Mouse (Mus musculus): ENCODE results near the gene Dnah8. TPM values are rescaled to one million over a fixed set of nuclear protein-coding genes. Genes with fewer than 3 reads are reported as not detected.
A peak's percentile ranks its signal among the peaks of the same experiment; 100 is the strongest.

The Dnah8 gene
- polyA plus RNA-seq, 1 experiment from 2014 or later: 2.1 TPM

GRCm38 (mm10) chr17:30808866-30809660 lies 184.9 kb downstream of the Dnah8 start:
- Histone ChIP-seq H3K27ac (replicated peaks; ENCODE audit: low read depth, low read length) (peak overlapping the region; percentile 62), H3K9me3 (ENCODE audit: control insufficient read depth, low read length) (no peaks in the 10 kb centered on the region), H3K27me3 (ENCODE audit: control insufficient read depth, insufficient read depth, low read length) (no peaks in the 10 kb centered on the region), H3K36me3 (ENCODE audit: control insufficient read depth, insufficient read depth, low read length) (no peaks in the 10 kb centered on the region), H3K4me2 (ENCODE audit: low read length) (peak overlapping the region; percentile 15; the same call in 1 of the 2 replicates), H3K4me1 (ENCODE audit: control insufficient read depth, insufficient read depth, low read length) (peaks cover 38% of the 10 kb centered on the region), H3K9ac (replicated peaks; ENCODE audit: low read length) (no peak overlapping the region), H3K4me3 (replicated peaks; ENCODE audit: low read depth, low read length) (no peak overlapping the region)
- WGBS: 50% methylated on average over 15 of the region's 15 CpGs
- peak; percentile 78 for DNase-seq
- ATAC-seq (ENCODE audit: low FRiP score, low TSS enrichment): peak; percentile 58; the same call in 1 of the 2 replicates

- no peaks in the 10 kb centered on the region for H3K36me3 ChIP-seq (ENCODE audit: control insufficient read depth, insufficient read depth, low read length)
- H3K9ac ChIP-seq (replicated peaks; ENCODE audit: low read length): no peak overlapping the region
- H3K27ac ChIP-seq (replicated peaks; ENCODE audit: low read depth, low read length): peak overlapping the region; percentile 62
- H3K27me3 ChIP-seq (ENCODE audit: control insufficient read depth, insufficient read depth, low read length): no peaks in the 10 kb centered on the region
- DNase-seq: no peak
- ATAC-seq (ENCODE audit: low FRiP score, low TSS enrichment): no peak
- H3K4me1 ChIP-seq (ENCODE audit: control insufficient read depth, insufficient read depth, low read length): peaks cover 29% of the 10 kb centered on the region
- H3K9me3 ChIP-seq (ENCODE audit: control insufficient read depth, low read length): no peaks in the 10 kb centered on the region
- WGBS: 57% methylated on average over 16 of the region's 16 CpGs
- no peak overlapping the region for H3K4me2 ChIP-seq (ENCODE audit: low read length)
- H3K4me3 ChIP-seq (replicated peaks; ENCODE audit: low read depth, low read length): no peak overlapping the region
Observed at GRCm38 (mm10) chr17:30809926-30810660, 185.9 kb downstream of the Dnah8 start.

GRCm38 (mm10) chr17:30818543-30818942 lies 194.4 kb downstream of the Dnah8 start:
- no peaks in the 10 kb centered on the region for H3K36me3 ChIP-seq (ENCODE audit: control insufficient read depth, insufficient read depth, low read length)
- WGBS: 94% methylated on average over 5 of the region's 5 CpGs
- no peak for DNase-seq
- H3K27ac ChIP-seq (replicated peaks; ENCODE audit: low read depth, low read length): no peak overlapping the region
- H3K4me2 ChIP-seq (ENCODE audit: low read length): no peak overlapping the region
- no peaks in the 10 kb centered on the region for H3K9me3 ChIP-seq (ENCODE audit: control insufficient read depth, low read length)
- H3K4me3 ChIP-seq (replicated peaks; ENCODE audit: low read depth, low read length): no peak overlapping the region
- no peaks in the 10 kb centered on the region for H3K27me3 ChIP-seq (ENCODE audit: control insufficient read depth, insufficient read depth, low read length)
- ATAC-seq (ENCODE audit: low FRiP score, low TSS enrichment): no peak
- H3K9ac ChIP-seq (replicated peaks; ENCODE audit: low read length): no peak overlapping the region
- H3K4me1 ChIP-seq (ENCODE audit: control insufficient read depth, insufficient read depth, low read length): no peaks in the 10 kb centered on the region

- no peak overlapping the region for H3K4me2 ChIP-seq (ENCODE audit: low read length)
- no peak overlapping the region for H3K27ac ChIP-seq (replicated peaks; ENCODE audit: low read depth, low read length)
- no peak overlapping the region for H3K4me3 ChIP-seq (replicated peaks; ENCODE audit: low read depth, low read length)
- no peak overlapping the region for H3K9ac ChIP-seq (replicated peaks; ENCODE audit: low read length)
- ATAC-seq (ENCODE audit: low FRiP score, low TSS enrichment) (no peak), DNase-seq (no peak)
- H3K4me1 ChIP-seq (ENCODE audit: control insufficient read depth, insufficient read depth, low read length): no peaks in the 10 kb centered on the region
- no peaks in the 10 kb centered on the region for H3K36me3 ChIP-seq (ENCODE audit: control insufficient read depth, insufficient read depth, low read length)
- no peaks in the 10 kb centered on the region for H3K9me3 ChIP-seq (ENCODE audit: control insufficient read depth, low read length)
- no peaks in the 10 kb centered on the region for H3K27me3 ChIP-seq (ENCODE audit: control insufficient read depth, insufficient read depth, low read length)
- 95% methylated on average over 8 of the region's 8 CpGs for WGBS
Observed at GRCm38 (mm10) chr17:30819134-30819533, 195.0 kb downstream of the Dnah8 start.

- no peaks in the 10 kb centered on the region for H3K36me3 ChIP-seq (ENCODE audit: control insufficient read depth, insufficient read depth, low read length)
- H3K4me1 ChIP-seq (ENCODE audit: control insufficient read depth, insufficient read depth, low read length): no peaks in the 10 kb centered on the region; the same call in 1 of the 2 replicates
- 85% methylated on average over 6 of the region's 6 CpGs for WGBS
Observed at GRCm38 (mm10) chr17:30821115-30821514, 197.0 kb downstream of the Dnah8 start.

GRCm38 (mm10) chr17:30824473-30824872 lies 200.3 kb downstream of the Dnah8 start:
- H3K9ac ChIP-seq (replicated peaks; ENCODE audit: low read length): no peak overlapping the region
- no peak for ATAC-seq (ENCODE audit: low FRiP score, low TSS enrichment)
- H3K27ac ChIP-seq (replicated peaks; ENCODE audit: low read depth, low read length): no peak overlapping the region
- no peak overlapping the region for H3K4me3 ChIP-seq (replicated peaks; ENCODE audit: low read depth, low read length)
- DNase-seq: no peak
- H3K36me3 ChIP-seq (ENCODE audit: control insufficient read depth, insufficient read depth, low read length): no peaks in the 10 kb centered on the region
- WGBS: 92% methylated on average over 7 of the region's 7 CpGs
- no peaks in the 10 kb centered on the region for H3K27me3 ChIP-seq (ENCODE audit: control insufficient read depth, insufficient read depth, low read length)
- H3K4me2 ChIP-seq (ENCODE audit: low read length): no peak overlapping the region
- H3K9me3 ChIP-seq (ENCODE audit: control insufficient read depth, low read length): no peaks in the 10 kb centered on the region
- H3K4me1 ChIP-seq (ENCODE audit: control insufficient read depth, insufficient read depth, low read length): no peaks in the 10 kb centered on the region; the same call in 1 of the 2 replicates

More at GRCm38 (mm10) chr17:30821115-30821514, 197.0 kb downstream of the Dnah8 start:
- Histone ChIP-seq H3K9ac (replicated peaks; ENCODE audit: low read length) (no peak overlapping the region), H3K27ac (replicated peaks; ENCODE audit: low read depth, low read length) (no peak overlapping the region), H3K9me3 (ENCODE audit: control insufficient read depth, low read length) (no peaks in the 10 kb centered on the region), H3K4me3 (replicated peaks; ENCODE audit: low read depth, low read length) (no peak overlapping the region), H3K4me2 (ENCODE audit: low read length) (no peak overlapping the region), H3K27me3 (ENCODE audit: control insufficient read depth, insufficient read depth, low read length) (no peaks in the 10 kb centered on the region)
- ATAC-seq (ENCODE audit: low FRiP score, low TSS enrichment): no peak
- DNase-seq: no peak

GRCm38 (mm10) chr17:30825731-30826304 lies 201.7 kb downstream of the Dnah8 start:
- no peak for ATAC-seq (ENCODE audit: low FRiP score, low TSS enrichment)
- no peaks in the 10 kb centered on the region for H3K36me3 ChIP-seq (ENCODE audit: control insufficient read depth, insufficient read depth, low read length)
- H3K9ac ChIP-seq (replicated peaks; ENCODE audit: low read length): 0 out of 2 replicates have a peak overlapping the region, but pooled peaks have one; percentile 9
- peak overlapping the region; percentile 22; the same call in 1 of the 2 replicates for H3K4me2 ChIP-seq (ENCODE audit: low read length)
- 6% methylated on average over 11 of the region's 11 CpGs for WGBS
- H3K27me3 ChIP-seq (ENCODE audit: control insufficient read depth, insufficient read depth, low read length): no peaks in the 10 kb centered on the region
- H3K4me3 ChIP-seq (replicated peaks; ENCODE audit: low read depth, low read length): no peak overlapping the region
- no peaks in the 10 kb centered on the region for H3K9me3 ChIP-seq (ENCODE audit: control insufficient read depth, low read length)
- H3K4me1 ChIP-seq (ENCODE audit: control insufficient read depth, insufficient read depth, low read length): no peaks in the 10 kb centered on the region; the same call in 1 of the 2 replicates
- H3K27ac ChIP-seq (replicated peaks; ENCODE audit: low read depth, low read length): 0 out of 2 replicates have a peak overlapping the region, but pooled peaks have one; percentile 38
- peak; percentile 58 for DNase-seq

- no peaks in the 10 kb centered on the region for H3K9me3 ChIP-seq (ENCODE audit: control insufficient read depth, low read length)
Observed at GRCm38 (mm10) chr17:30831170-30831569, 207.0 kb downstream of the Dnah8 start.

More at GRCm38 (mm10) chr17:30831170-30831569, 207.0 kb downstream of the Dnah8 start:
- Histone ChIP-seq H3K27me3 (ENCODE audit: control insufficient read depth, insufficient read depth, low read length) (no peaks in the 10 kb centered on the region), H3K27ac (replicated peaks; ENCODE audit: low read depth, low read length) (no peak overlapping the region), H3K9ac (replicated peaks; ENCODE audit: low read length) (no peak overlapping the region), H3K4me2 (ENCODE audit: low read length) (no peak overlapping the region), H3K36me3 (ENCODE audit: control insufficient read depth, insufficient read depth, low read length) (no peaks in the 10 kb centered on the region), H3K4me3 (replicated peaks; ENCODE audit: low read depth, low read length) (no peak overlapping the region), H3K4me1 (ENCODE audit: control insufficient read depth, insufficient read depth, low read length) (no peaks in the 10 kb centered on the region)
- ATAC-seq (ENCODE audit: low FRiP score, low TSS enrichment) (no peak), DNase-seq (no peak)
- WGBS: 98% methylated on average over 2 of the region's 2 CpGs
